Mouse (Mus musculus) limb, embryonic 14.5 days (tissue): ENCODE measurements around the gene Clec1b. TPM values are rescaled to one million over a fixed set of nuclear protein-coding genes. Genes with fewer than 3 reads are reported as not detected.

Experiments
- ATAC-seq: fragments of 200-750 bp; cut with Nextera tagmentation; 2 replicates; pipeline ENCODE4 v1.8.0; 2017; ENCODE audit warnings: low read depth, moderate number of reproducible peaks, moderate TSS enrichment; ENCODE audit not compliant: low FRiP score
- DNase-seq: peaks from one replicate; pipeline ENCODE4 v3.0.0-alpha.2; 2015; ENCODE audit warnings: low spot score
- H3K27ac ChIP-seq: fragments of 300-500 bp; sonication (generic); replicated peaks from 2 replicates; pipeline ENCODE4 v1.5.1; 2014; ENCODE audit warnings: low read depth, mild to moderate bottlenecking, low read length, moderate library complexity, mixed read lengths
- H3K27me3 ChIP-seq: fragments of 300-500 bp; sonication (generic); 2 replicates; pipeline ENCODE4 v1.6.1; 2014; ENCODE audit warnings: low read length, mixed read lengths; ENCODE audit not compliant: control insufficient read depth, insufficient read depth
- H3K36me3 ChIP-seq: fragments of 300-500 bp; sonication (generic); 2 replicates; pipeline ENCODE4 v1.6.1; 2014; ENCODE audit warnings: mild to moderate bottlenecking, low read length, moderate library complexity, mixed read lengths; ENCODE audit not compliant: control insufficient read depth, insufficient read depth
- H3K4me1 ChIP-seq: fragments of 300-500 bp; sonication (generic); 2 replicates; pipeline ENCODE4 v1.6.1; 2014; ENCODE audit warnings: antibody characterized with exemption, low read length, mixed read lengths; ENCODE audit not compliant: control insufficient read depth, insufficient read depth
- H3K4me2 ChIP-seq: fragments of 300-500 bp; sonication (generic); replicated peaks from 2 replicates; pipeline ENCODE4 v1.6.1; 2014; ENCODE audit warnings: low read depth, mild to moderate bottlenecking, low read length, moderate library complexity; ENCODE audit not compliant: severe bottlenecking
- H3K4me3 ChIP-seq: fragments of 300-500 bp; sonication (generic); replicated peaks from 2 replicates; pipeline ENCODE4 v1.5.1; 2014; ENCODE audit warnings: low read length
- H3K9ac ChIP-seq: fragments of 300-500 bp; sonication (generic); 2 replicates; pipeline ENCODE4 v1.6.1; 2014; ENCODE audit warnings: mild to moderate bottlenecking, low read depth, low read length, moderate library complexity; ENCODE audit not compliant: severe bottlenecking
- H3K9me3 ChIP-seq: fragments of 300-500 bp; sonication (generic); 2 replicates; pipeline ENCODE4 v1.6.1; 2016; ENCODE audit warnings: low read length; ENCODE audit not compliant: control insufficient read depth
- POLR2A ChIP-seq: fragments of 200-500 bp; IDR thresholded peaks from 2 replicates; pipeline ENCODE4 v1.8.0; 2012; ENCODE audit warnings: inconsistent platforms, mild to moderate bottlenecking, moderate library complexity, borderline replicate concordance; ENCODE audit not compliant: insufficient read depth, insufficient read length; ENCODE audit errors: extremely low read depth
- WGBS: fragments of 180-500 bp; shearing (Covaris S2); extraction: QIAGEN DNeasy Blood & Tissue Kit; methylation state at CpG from one replicate; pipeline ENCODE4 v1.1.7; 2014; 5-methylcytosine and 5-hydroxymethylcytosine counted together
- polyA plus RNA-seq, 2 experiments: library from polyadenylated mRNA; depleted of rRNA in 1 of 2; stranded (reverse) in 1 of 2; unstranded in 1 of 2; fragments of >200 nt; fragmentation: Nextera tagmentation in 1 of 2; extraction: Ambion mirVana in 1 of 2; gene quantifications; 2 replicates each; pipeline versions ENCODE4 v1.2.1 to v1.2.3; 2012 to 2014

The Clec1b gene
- polyA plus RNA-seq, 2 experiments = 0.59 to 1.3 TPM

- Histone ChIP-seq H3K36me3 (no peaks in the 10 kb centered on the region), H3K4me3 (no peak overlapping the region), H3K9ac (no peak overlapping the region), H3K9me3 (no peaks in the 10 kb centered on the region), H3K4me2 (no peak overlapping the region), H3K27me3 (no peaks in the 10 kb centered on the region), H3K27ac (no peak overlapping the region), H3K4me1 (no peaks in the 10 kb centered on the region)
- WGBS = 77% methylated on average over 6 of the region's 6 CpGs
- DNase-seq = no peak
- TF ChIP-seq POLR2A = no peak
- ATAC-seq = no peak
Measured at GRCm38 (mm10) chr6:129393732-129394131, 3.4 kb upstream of the Clec1b start.

GRCm38 (mm10) chr6:129399945-129400344, 2.8 kb downstream of the Clec1b start:
- DNase-seq (no peak), ATAC-seq (no peak)
- Histone ChIP-seq H3K4me2 (no peak overlapping the region), H3K9me3 (no peaks in the 10 kb centered on the region), H3K9ac (no peak overlapping the region), H3K27me3 (no peaks in the 10 kb centered on the region), H3K4me3 (no peak overlapping the region), H3K36me3 (no peaks in the 10 kb centered on the region), H3K4me1 (no peaks in the 10 kb centered on the region), H3K27ac (no peak overlapping the region)
- WGBS = 65% methylated on average over 6 of the region's 6 CpGs
- no peak for TF ChIP-seq POLR2A

GRCm38 (mm10) chr6:129402404-129402803, 5.3 kb downstream of the Clec1b start:
- H3K4me2 ChIP-seq = no peak overlapping the region
- ATAC-seq (no peak), DNase-seq (no peak)
- no peaks in the 10 kb centered on the region for H3K36me3 ChIP-seq
- no peak for TF ChIP-seq POLR2A
- H3K4me3 ChIP-seq = no peak overlapping the region
- no peaks in the 10 kb centered on the region for H3K27me3 ChIP-seq
- H3K27ac ChIP-seq = no peak overlapping the region
- H3K9me3 ChIP-seq = no peaks in the 10 kb centered on the region
- H3K9ac ChIP-seq = no peak overlapping the region
- 95% methylated on average over 2 of the region's 2 CpGs for WGBS
- H3K4me1 ChIP-seq = no peaks in the 10 kb centered on the region

GRCm38 (mm10) chr6:129403391-129403790, 6.3 kb downstream of the Clec1b start:
- no peak for TF ChIP-seq POLR2A

GRCm38 (mm10) chr6:129405999-129406398, 8.9 kb downstream of the Clec1b start:
- H3K9me3 ChIP-seq = no peaks in the 10 kb centered on the region
- no peak for ATAC-seq
- no peak for TF ChIP-seq POLR2A
- H3K4me2 ChIP-seq = no peak overlapping the region
- H3K27ac ChIP-seq = no peak overlapping the region
- no peaks in the 10 kb centered on the region for H3K4me1 ChIP-seq
- no peak overlapping the region for H3K9ac ChIP-seq
- no peaks in the 10 kb centered on the region for H3K27me3 ChIP-seq
- no peaks in the 10 kb centered on the region for H3K36me3 ChIP-seq
- DNase-seq = no peak
- no peak overlapping the region for H3K4me3 ChIP-seq

More at GRCm38 (mm10) chr6:129403391-129403790, 6.3 kb downstream of the Clec1b start:
- Histone ChIP-seq H3K4me2 (no peak overlapping the region), H3K9me3 (no peaks in the 10 kb centered on the region), H3K4me1 (no peaks in the 10 kb centered on the region), H3K27ac (no peak overlapping the region), H3K4me3 (no peak overlapping the region), H3K27me3 (no peaks in the 10 kb centered on the region), H3K36me3 (no peaks in the 10 kb centered on the region), H3K9ac (no peak overlapping the region)
- 82% methylated on average over 6 of the region's 6 CpGs for WGBS
- ATAC-seq (no peak), DNase-seq (no peak)

GRCm38 (mm10) chr6:129407324-129407723, 10.2 kb downstream of the Clec1b start:
- no peak for TF ChIP-seq POLR2A
- no peaks in the 10 kb centered on the region for H3K36me3 ChIP-seq
- DNase-seq (no peak), ATAC-seq (no peak)
- H3K4me2 ChIP-seq = no peak overlapping the region
- no peaks in the 10 kb centered on the region for H3K27me3 ChIP-seq
- 40% methylated on average over 2 of the region's 2 CpGs for WGBS
- no peak overlapping the region for H3K4me3 ChIP-seq
- H3K4me1 ChIP-seq = no peaks in the 10 kb centered on the region
- H3K27ac ChIP-seq = no peak overlapping the region
- H3K9me3 ChIP-seq = no peaks in the 10 kb centered on the region
- H3K9ac ChIP-seq = no peak overlapping the region
